Mouse (Mus musculus) brown adipose tissue, adult 24 weeks (tissue): ENCODE data around the gene Nt5c3b. TPM values are rescaled to one million over a fixed set of nuclear protein-coding genes. Genes with fewer than 3 reads are reported as not detected.
A peak's percentile ranks its signal among the peaks of the same experiment; 100 is the strongest.

Experiments
- H3K27ac ChIP-seq: fragments of 200-500 bp; replicated peaks from 2 replicates; pipeline ENCODE4 v1.5.1; 2012; ENCODE audit warnings: low read depth, mild to moderate bottlenecking, low read length
- H3K4me1 ChIP-seq: fragments of 200-500 bp; 2 replicates; pipeline ENCODE4 v1.6.1; 2012; ENCODE audit warnings: low read length, mixed read lengths; ENCODE audit not compliant: control insufficient read depth, insufficient read depth, insufficient read length
- H3K4me3 ChIP-seq: fragments of 200-500 bp; 2 replicates; pipeline ENCODE4 v1.5.1; 2012; ENCODE audit warnings: low read depth, mild to moderate bottlenecking, low read length, moderate library complexity; ENCODE audit not compliant: insufficient read depth
- polyA plus RNA-seq: library from polyadenylated mRNA; stranded (reverse); fragments of >200 nt; gene quantifications from 2 replicates; pipeline ENCODE4 v1.2.4, GENCODE M21; 2012; ENCODE audit not compliant: missing spikeins, insufficient read depth, insufficient read length

Gene Nt5c3b
- polyA plus RNA-seq, result 14.7 and 16.3 TPM in 2 replicates

DNA sequence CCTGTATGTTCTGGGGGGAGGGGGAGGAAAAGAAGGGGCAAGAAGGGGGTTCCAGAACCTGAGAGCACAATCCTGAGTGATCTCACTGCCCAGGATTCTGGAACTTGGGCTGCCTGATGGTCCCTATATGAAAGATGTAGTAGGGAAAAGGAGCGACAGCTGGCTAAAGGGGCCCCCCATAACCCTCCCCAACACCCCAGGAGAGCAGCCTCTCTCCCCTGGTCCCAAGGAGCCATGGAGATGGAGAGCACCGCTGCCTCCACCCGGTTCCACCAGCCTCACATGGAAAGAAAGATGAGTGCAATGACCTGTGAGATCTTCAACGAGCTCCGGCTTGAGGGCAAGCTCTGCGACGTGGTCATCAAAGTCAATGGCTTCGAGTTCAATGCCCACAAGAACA lies at the start of gene Nt5c3b, which contains the start of gene Klhl10:
Nt5c3b (minus strand) TSS at position 12 of the 400 bp plus-strand sequence.
Klhl10 (plus strand) TSS at position 121 of the 400 bp plus-strand sequence.
- H3K4me1 ChIP-seq, result peaks cover 3% of the 10 kb centered on the region; the same call in 1 of the 2 replicates
- H3K27ac ChIP-seq, result no peak within 1 kb of the TSS
- H3K4me3 ChIP-seq, result peak within 1 kb of the TSS; percentile 87

DNA sequence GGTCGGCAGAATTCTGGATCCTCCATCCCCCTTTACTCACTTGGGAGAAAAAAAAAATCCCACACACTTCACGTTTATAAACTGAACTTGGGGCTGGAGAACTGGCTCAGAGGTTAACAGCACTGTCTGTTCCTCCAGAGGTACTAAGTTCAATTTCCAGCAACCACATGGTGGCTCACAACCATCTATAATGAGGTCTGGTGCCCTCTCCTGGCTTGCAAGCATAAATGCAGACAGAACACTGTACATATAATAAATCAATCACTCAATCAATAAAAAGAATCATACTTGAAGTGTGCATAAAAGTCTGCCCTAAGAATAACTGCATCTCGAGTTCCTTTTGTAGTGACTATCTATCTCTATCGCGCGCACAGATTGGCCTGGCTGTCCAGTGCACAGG lies 49.3 kb upstream of the Nt5c3b start:
- Histone ChIP-seq H3K4me1 (no peaks in the 10 kb centered on the region), H3K27ac (no peak overlapping the region), H3K4me3 (no peak overlapping the region)

DNA sequence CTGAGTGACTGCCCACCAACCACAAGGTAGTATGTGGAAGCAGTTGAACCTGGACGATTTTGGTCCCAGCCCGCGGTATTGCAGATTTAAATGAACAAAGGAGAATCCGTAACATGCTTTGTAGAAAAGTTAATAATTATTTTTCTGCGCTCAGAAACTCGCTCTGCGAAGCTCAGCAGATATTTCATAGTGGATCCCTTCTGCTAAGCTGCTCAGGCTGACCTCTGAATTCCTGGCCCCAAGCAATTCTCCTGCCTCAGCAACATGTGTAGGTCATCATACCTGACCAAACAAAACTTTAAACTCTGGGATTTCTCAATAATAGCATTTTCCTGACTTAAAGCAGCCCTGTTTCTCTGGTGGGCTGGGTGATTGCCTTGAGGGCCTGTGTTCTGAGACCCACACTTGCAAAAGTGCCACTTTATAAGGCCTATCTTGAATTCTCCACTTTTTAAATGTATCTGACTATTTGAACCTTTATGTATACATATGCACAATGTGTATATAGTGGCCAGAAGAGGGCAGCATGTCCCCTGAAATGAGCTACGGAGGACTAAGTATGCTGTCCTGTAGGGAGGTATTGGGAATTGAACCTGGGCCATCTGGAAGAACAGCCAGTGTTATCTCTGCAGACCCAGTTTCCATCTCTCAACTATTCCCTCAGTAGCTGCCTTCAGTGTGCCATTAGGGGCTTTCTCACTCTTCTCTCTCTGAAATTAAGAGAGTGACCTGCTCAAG lies 44.4 kb upstream of the Nt5c3b start:
- Histone ChIP-seq H3K4me1 (no peaks in the 10 kb centered on the region), H3K4me3 (no peak overlapping the region), H3K27ac (no peak overlapping the region)

DNA sequence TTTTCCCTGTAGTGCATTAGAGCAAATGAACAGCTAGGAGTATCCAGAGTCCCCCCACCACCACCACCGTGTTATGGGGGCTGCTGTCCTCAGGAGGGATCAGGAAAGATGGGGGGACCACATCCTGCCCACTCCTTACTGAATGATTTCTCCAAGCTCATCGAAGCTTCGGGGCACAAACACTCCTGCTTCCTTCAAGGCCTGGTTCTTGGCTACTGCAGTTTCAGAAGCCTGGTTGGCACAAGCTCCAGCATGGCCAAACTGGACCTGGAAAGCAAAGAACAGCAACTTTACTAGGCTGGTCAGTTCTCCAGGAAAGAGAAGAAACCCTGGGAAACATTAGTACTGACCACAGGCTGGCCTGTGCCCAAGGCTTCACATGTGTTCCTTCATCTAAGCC lies 42.9 kb upstream of the Nt5c3b start:
- Histone ChIP-seq H3K4me3 (no peak overlapping the region), H3K4me1 (no peaks in the 10 kb centered on the region), H3K27ac (no peak overlapping the region)

DNA sequence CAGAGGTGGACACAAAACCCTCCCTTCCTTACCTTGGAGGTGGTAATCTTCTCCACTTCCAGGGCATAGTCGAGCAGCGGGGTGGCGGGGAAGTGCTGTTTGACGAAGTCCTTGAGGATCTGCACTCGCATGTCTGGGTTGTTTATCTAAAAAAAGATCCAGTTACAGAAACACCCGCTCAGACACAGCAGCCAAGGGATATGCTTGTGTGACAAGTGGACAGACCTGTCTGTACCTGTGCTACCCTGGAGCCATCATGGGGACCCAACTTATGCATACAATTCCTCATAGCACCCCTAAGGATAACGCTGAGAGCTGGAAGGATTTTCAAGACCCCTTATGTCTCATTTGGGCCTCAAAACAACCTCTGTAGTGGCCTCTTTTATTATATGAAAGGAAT lies 37.5 kb upstream of the Nt5c3b start:
- no peak overlapping the region for H3K4me3 ChIP-seq
- H3K4me1 ChIP-seq, result no peaks in the 10 kb centered on the region
- H3K27ac ChIP-seq, result no peak overlapping the region

DNA sequence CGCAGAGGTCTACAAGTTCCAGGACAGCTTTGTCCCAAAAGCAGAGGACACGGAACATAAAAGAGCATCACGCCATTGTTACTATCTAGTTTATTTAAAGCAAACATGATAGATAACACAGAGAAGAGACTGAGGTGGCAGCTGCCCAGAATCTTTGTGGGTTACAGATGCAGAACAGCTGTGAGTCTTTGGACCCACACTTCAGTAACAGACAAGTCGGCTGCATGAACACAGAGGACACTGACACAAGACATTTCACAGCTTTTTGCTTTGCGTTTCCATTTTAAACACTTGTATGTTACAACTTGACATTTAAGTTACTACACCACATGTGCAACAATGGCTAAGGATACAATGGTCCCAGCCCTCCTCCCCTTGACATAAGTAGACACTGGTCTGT lies 34.7 kb upstream of the Nt5c3b start:
- H3K4me1 ChIP-seq, result no peaks in the 10 kb centered on the region
- H3K27ac ChIP-seq, result no peak overlapping the region
- no peak overlapping the region for H3K4me3 ChIP-seq

DNA sequence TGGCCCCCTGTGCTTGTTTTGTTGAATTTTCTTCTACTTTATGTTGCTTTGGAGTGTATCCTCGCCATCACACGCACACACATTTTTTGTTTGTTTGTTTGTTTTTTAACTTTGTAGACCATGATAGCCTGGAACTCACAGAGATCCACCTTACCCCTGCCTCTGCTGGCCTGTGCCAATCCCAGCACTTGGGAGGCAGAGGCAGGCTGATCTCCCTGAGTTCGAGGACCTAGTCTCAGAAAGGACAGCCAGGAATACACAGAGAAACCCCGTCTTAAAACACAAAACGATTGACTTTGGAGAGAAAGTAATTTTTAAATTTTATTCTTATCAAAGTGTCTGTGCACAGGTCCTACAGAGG lies 31.3 kb upstream of the Nt5c3b start:
- H3K27ac ChIP-seq, result 0 out of 2 replicates have a peak overlapping the region, but pooled peaks have one; percentile 29
- peak overlapping the region; percentile 38; the same call in 1 of the 2 replicates for H3K4me3 ChIP-seq
- peaks cover 7% of the 10 kb centered on the region for H3K4me1 ChIP-seq

DNA sequence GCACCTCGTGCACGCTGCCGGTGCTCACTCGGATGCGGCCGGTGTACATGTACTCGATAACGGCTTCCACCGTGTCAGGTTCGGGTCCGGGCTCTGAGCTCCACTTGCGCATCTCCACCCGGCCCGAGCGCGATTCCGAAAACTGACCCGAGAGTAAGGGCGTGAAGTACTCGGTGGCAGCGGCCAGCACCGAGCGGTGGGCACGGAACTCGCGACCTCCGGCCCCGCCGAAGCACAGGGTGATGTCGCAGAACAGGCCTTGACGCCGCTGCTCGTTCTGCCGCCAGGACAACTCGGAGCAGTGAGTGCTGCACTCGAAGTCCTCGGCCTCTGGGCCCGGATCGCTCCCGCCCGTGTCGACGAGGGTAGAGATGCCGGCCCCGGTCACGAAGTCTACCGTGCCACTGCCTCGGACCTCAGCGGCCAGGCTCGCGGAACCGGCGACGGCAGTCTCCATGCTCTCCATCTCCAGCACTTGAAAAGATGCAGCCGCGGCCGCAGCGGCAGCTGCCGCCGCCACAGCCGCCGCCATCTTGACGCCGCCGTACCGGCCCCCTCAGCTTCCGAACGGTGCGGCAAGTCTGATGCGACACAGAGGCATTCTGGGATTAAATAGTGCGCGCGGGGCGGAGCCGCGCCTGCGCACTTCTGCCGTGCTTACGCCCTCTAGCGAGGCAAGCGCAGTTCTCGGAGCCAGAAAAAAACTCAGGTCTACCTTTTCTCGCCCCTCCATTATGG lies 30.8 kb upstream of the Nt5c3b start, which contains the start of gene Klhl11:
Klhl11 (minus strand) TSS at position 545 of the 738 bp plus-strand sequence.
- peaks cover 7% of the 10 kb centered on the region for H3K4me1 ChIP-seq
- peak within 1 kb of the TSS; percentile 42 for H3K27ac ChIP-seq
- H3K4me3 ChIP-seq, result peak within 1 kb of the TSS; percentile 93

DNA sequence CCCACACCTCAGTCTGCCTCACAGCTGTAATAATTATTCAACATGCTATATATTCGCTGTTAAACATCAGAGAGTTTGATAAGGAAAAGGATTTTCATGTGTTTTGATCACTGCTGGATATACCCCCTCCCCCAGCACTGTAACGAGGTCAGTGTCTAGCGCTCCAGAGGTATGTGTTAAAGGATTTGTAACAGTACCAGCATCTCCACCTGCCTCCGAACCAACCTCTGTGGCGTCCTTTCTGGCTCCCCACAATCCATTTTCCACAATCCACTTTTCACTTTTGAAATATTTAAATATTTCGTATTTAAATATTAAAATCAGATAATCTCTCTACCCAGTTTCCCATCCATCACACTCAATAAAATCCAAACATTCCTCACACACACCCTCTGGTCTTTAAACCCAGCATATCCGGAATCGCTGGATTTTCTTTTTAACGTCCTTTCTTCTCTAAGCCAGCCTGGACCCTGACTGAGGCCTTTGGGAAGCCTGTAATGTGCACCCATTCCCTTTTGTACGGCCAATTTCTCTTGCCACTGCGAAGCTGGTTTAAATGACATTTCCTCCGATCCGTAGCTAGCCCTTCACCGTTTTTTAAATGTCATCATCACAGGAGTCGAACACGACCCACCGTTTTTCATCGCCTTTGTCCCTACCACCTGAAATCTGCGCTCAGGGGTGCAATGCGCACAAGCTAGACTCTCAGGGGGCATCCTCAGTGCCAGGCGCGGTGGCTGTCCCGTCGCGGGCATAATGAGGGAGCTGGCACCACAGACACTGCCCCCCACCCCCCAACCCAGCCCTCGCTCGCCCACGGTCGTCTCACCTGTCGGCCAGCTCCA lies 30.0 kb upstream of the Nt5c3b start:
- peaks cover 7% of the 10 kb centered on the region for H3K4me1 ChIP-seq
- no peak overlapping the region for H3K27ac ChIP-seq
- peak overlapping the region; percentile 93 for H3K4me3 ChIP-seq

DNA sequence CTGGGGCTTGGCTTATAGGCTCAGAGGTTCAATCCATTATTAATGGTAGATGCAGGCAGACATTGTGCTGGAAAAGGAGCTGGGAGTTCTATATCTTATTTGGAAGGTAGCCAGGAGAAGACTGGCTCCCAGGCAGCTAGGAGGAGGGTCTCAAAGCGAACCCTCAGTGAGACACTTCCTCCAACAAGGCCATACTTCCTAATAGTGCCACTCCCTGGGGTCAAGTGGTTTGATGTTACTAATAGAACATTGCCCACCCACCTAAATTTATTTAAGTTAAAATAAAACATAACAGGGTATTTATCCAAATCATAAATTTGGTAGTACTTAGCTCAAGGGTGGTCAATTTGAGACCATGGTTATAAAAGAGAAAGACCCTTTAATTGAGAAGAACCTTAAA lies 24.2 kb upstream of the Nt5c3b start:
- peaks cover 4% of the 10 kb centered on the region for H3K4me1 ChIP-seq
- H3K27ac ChIP-seq, result no peak overlapping the region
- no peak overlapping the region for H3K4me3 ChIP-seq

DNA sequence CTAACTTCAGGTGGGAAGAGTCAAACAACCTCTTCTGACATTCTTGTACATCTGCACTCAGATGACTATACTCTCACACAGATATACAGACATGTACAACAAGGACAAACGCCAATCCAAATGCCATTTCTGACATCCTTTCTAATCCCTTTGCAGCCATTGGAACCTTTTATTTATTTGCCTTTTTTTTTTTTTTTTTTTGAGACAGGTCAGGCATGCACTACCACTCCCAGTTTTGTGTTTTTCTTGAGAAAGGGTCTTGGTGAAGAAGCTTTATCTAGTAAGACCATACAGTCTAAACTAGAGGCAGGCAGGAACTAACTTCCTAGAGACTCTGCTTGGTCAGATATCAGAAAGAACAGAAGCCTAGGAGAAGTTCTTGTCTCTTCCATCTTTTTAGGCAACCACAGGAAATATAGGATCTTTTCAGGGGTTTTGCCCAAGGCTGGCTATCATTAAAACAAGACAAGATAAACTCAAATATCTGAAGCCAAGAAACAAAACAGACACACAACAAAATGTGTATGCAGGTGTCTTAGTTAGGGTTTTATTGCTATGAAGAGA lies 23.7 kb upstream of the Nt5c3b start:
- no peak overlapping the region for H3K4me3 ChIP-seq
- H3K27ac ChIP-seq, result no peak overlapping the region
- H3K4me1 ChIP-seq, result no peaks in the 10 kb centered on the region

DNA sequence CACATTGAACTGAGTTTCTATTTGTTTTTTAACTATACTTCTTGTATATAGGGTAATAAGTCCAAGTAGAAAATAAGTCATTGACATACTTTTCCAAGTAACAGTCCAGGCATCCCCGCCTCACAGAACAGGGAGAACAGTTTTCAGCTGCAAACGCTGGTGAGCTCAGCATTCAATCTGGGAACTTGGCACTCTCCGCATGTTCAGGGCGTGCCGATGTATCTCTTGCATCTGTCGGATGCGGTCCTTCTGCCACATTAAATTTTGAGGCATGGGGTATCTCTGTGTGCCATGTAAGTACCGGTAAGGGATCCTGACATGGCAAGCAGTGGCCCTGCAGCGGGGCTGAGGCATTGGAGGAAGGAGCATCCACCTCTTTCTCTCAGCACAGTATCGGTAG lies 21.1 kb upstream of the Nt5c3b start:
- Histone ChIP-seq H3K4me3 (no peak overlapping the region), H3K27ac (no peak overlapping the region), H3K4me1 (no peaks in the 10 kb centered on the region)

DNA sequence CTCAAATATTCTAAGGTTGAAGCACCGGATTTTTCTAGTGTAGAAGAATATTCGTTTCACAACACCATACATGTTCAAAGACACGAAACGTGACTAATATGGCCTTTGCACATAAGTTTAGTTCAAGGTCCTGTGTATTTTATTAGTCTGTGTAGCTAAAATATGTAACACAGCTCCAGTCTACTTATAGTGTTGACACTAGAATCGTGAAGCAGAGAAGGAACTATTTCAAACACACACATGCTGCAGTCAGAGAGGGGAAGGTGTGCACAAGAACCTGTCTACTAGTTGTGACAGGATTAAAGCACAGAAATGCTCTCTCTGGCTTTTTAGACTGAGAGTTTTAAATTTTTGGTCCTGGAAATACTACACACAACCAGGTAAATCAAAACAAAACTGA lies 16.1 kb upstream of the Nt5c3b start:
- Histone ChIP-seq H3K4me3 (no peak overlapping the region), H3K27ac (no peak overlapping the region), H3K4me1 (no peaks in the 10 kb centered on the region)

DNA sequence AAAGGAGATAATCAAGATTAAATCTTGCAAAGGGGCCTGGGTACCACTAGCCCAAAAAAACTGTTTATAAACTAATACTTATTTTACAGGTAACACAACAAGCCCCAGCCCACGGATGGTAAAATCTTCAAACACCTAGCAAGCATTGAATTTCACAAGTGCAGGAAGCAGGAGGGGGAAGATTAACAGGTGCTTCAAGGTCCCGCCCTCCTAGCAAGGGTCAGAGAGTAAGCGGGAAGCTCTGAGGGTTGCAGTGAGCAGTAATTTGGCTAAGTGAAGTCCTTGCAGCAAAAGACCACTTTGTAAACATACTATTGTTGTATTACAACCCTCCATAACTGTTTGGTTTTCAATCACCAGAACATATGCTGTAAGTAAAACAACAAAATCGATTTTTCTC lies 15.6 kb upstream of the Nt5c3b start:
- H3K4me3 ChIP-seq, result no peak overlapping the region
- no peak overlapping the region for H3K27ac ChIP-seq

DNA sequence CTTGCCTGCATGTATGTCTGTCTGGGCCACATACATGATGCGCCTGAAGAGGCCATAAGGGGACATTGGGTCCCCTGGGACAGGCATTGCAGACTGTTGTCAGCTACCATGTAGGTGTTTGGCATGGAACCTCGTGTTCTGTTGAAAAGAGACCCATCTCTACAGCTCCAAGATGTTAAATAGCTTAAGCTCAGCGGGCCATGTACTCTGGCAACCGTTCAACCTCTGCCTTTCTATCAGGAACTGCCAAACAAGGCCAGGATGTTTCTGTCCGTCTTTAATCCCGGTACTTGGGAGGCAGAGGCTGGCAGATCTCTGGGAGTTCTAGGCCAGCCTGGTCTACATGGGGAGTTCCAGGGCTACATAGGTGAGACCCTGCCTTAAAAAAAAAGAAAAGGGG lies 1.0 kb upstream of the Nt5c3b start:
- no peak overlapping the region for H3K4me3 ChIP-seq
- peaks cover 3% of the 10 kb centered on the region; the same call in 1 of the 2 replicates for H3K4me1 ChIP-seq
- no peak overlapping the region for H3K27ac ChIP-seq

More for the DNA sequence above, 15.6 kb upstream of the Nt5c3b start:
- no peaks in the 10 kb centered on the region for H3K4me1 ChIP-seq
